ENCODE assay signal across 22 mouse cellular contexts in the genomic region with DNA sequence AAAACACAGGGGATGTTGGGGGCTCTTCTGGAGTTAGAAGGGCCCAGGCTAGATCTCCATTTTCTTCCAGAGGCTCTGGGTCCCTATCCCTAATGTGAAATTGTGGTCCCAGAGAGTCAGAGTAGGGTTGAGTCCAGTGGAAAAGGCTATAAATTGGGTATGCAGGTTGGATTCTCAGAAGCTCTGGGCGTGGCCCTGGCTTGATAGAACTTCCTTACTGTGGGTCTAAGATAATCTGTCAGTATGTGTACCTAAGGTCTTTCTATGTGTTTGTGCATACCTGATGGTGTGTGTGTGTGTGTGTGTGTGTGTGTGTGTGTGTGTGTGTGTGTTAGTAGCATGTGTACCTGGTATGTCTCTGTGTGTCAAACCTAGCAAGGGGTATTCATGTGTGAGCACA.
"Had no signal": no experiment of that assay in that cellular context is flagged by ENCODE, and none has a peak within 500 bp of the region (broad histone marks: within the 10 kb centered on the region; RNA-seq: fewer than 3 reads in every experiment).

No protein-coding gene starts in this region.

- H3K36me3 ChIP-seq: hindbrain, embryonic 10.5 days; hindbrain, embryonic 12.5 days; intestine, embryonic 15.5 days; limb, embryonic 10.5 days; limb, embryonic 12.5 days had no signal

- ATAC-seq: hindbrain, embryonic 16.5 days; inflammation-experienced regulatory T-cells, adult 6 months; intestine, embryonic 15.5 days; intestine, postnatal 0 days had no signal

- H3K4me3 ChIP-seq: gastrocnemius, adult 2 months; heart, adult 2 months; hindbrain, embryonic 10.5 days; hindbrain, embryonic 12.5 days; intestine, embryonic 15.5 days; layer of hippocampus, adult 2 months; left cerebral cortex, adult 2 months; limb, embryonic 10.5 days; limb, embryonic 12.5 days had no signal

- H3K9me3 ChIP-seq: hindbrain, embryonic 10.5 days; hindbrain, embryonic 12.5 days; intestine, embryonic 15.5 days; limb, embryonic 10.5 days; limb, embryonic 12.5 days had no signal

- H3K27me3 ChIP-seq: hindbrain, embryonic 12.5 days; intestine, embryonic 15.5 days; limb, embryonic 12.5 days had no signal

- H3K4me1 ChIP-seq: hindbrain, embryonic 10.5 days; hindbrain, embryonic 12.5 days; intestine, embryonic 15.5 days; limb, embryonic 10.5 days; limb, embryonic 12.5 days had no signal

- H3K27ac ChIP-seq: gastrocnemius, adult 2 months; heart, adult 2 months; hindbrain, embryonic 10.5 days; hindbrain, embryonic 12.5 days; hindbrain, embryonic 14.5 days; intestine, embryonic 15.5 days; layer of hippocampus, adult 2 months; left cerebral cortex, adult 2 months; limb, embryonic 10.5 days; limb, embryonic 12.5 days had no signal

- H3K9ac ChIP-seq: hindbrain, embryonic 12.5 days; hindbrain, embryonic 14.5 days; intestine, embryonic 15.5 days; limb, embryonic 12.5 days had no signal

- H3K4me2 ChIP-seq: heart, embryonic 11.5 days; hindbrain, embryonic 12.5 days; hindbrain, embryonic 14.5 days; intestine, embryonic 15.5 days; limb, embryonic 12.5 days had no signal

- DNase-seq: gastrocnemius, adult 2 months; gastrocnemius, postnatal 10 days; gastrocnemius, postnatal 25 days; heart, adult 2 months; heart, postnatal 10 days; heart, postnatal 4 days; kidney, adult 18-20 months; kidney, adult 8-10 months; kidney, postnatal 10 days; kidney, postnatal 4 days had no signal
